Comparison of ENCODE assay signal across 29 mouse cellular contexts in the genomic region with DNA sequence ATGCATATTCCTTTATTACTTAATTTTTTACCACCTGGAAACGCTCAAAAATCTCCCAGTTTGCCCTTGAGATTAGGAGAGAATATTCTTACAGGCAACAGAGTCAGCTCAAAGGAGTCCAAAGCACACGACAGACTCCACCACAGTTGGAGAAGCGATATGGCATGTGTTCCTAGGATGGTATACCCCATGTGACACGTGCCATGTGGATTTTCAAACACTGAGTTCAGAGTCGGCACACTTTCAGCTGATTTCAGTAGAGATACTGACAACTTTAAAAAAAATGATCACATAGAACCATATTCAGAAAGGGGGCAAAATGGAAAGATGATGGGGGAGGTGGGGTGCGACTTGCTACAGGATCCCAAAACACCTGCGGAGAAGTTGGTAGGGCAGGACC. TPM values are rescaled to one million over a fixed set of nuclear protein-coding genes. Genes with fewer than 3 reads are reported as not detected.
DNase-seq lines count a peak whose midpoint lies in the region; ATAC-seq lines count a peak whose summit lies in the region.
"Had no signal": no experiment of that assay in that cellular context is flagged by ENCODE, and none has a peak within 500 bp of the region (broad histone marks: within the 10 kb centered on the region; RNA-seq: fewer than 3 reads in every experiment).

No protein-coding gene starts in this region.

- peaks cover 90% of the 10 kb centered on the region for H3K4me1 ChIP-seq in erythroblast, embryonic 14.5 days (ENCODE audit: control insufficient read depth)
- peaks cover 99% of the 10 kb centered on the region for H3K4me1 ChIP-seq in megakaryocyte, embryonic 14.5 days
- peaks cover 66% of the 10 kb centered on the region for H3K4me1 ChIP-seq in liver, embryonic 16.5 days (ENCODE audit: control insufficient read depth, low read depth, low read length)

- peak overlapping the region; percentile 67 for H3K4me2 ChIP-seq in liver, embryonic 16.5 days (ENCODE audit: low read depth, low read length)
- H3K4me2 ChIP-seq: embryonic facial prominence, embryonic 15.5 days; hindbrain, embryonic 12.5 days; intestine, embryonic 15.5 days; midbrain, embryonic 15.5 days; neural tube, embryonic 12.5 days had no signal

- 53% methylated on average over 7 of the region's 7 CpGs for WGBS in liver, embryonic 16.5 days (ENCODE audit: insufficient replicate concordance)

- no peak for ATAC-seq in erythroblast, adult 5-6 weeks (replicated peaks; ENCODE audit: low FRiP score, poor library complexity, severe bottlenecking)
- ATAC-seq in megakaryocyte, adult 5-6 weeks (ENCODE audit: poor library complexity, severe bottlenecking) = no peak
- ATAC-seq in liver, embryonic 16.5 days (ENCODE audit: low read depth) = no peak
- ATAC-seq: forebrain, embryonic 14.5 days; hindbrain, postnatal 0 days; intestine, embryonic 15.5 days; midbrain, embryonic 15.5 days had no signal

- H3K9ac ChIP-seq in liver, embryonic 16.5 days (ENCODE audit: low read depth, low read length) = peak overlapping the region; percentile 55
- H3K9ac ChIP-seq: embryonic facial prominence, embryonic 15.5 days; hindbrain, embryonic 12.5 days; intestine, embryonic 15.5 days; midbrain, embryonic 15.5 days; neural tube, embryonic 12.5 days had no signal

- H3K27ac ChIP-seq in liver, embryonic 16.5 days (ENCODE audit: low read length) = peak overlapping the region; percentile 84
- H3K27ac ChIP-seq: embryonic facial prominence, embryonic 10.5 days; embryonic facial prominence, embryonic 15.5 days; intestine, embryonic 15.5 days; midbrain, embryonic 15.5 days; neural tube, embryonic 12.5 days had no signal

- H3K4me3 ChIP-seq in erythroblast, embryonic 14.5 days (replicated peaks) = peak overlapping the region; percentile 69
- H3K4me3 ChIP-seq in megakaryocyte, embryonic 14.5 days (replicated peaks) = peak overlapping the region; percentile 84
- peak overlapping the region; percentile 51 for H3K4me3 ChIP-seq in liver, embryonic 16.5 days (ENCODE audit: low read depth, low read length)
- H3K4me3 ChIP-seq: embryonic facial prominence, embryonic 10.5 days; embryonic facial prominence, embryonic 15.5 days; hindbrain, embryonic 12.5 days; intestine, embryonic 15.5 days; midbrain, embryonic 15.5 days; neural tube, embryonic 12.5 days had no signal

- no peaks in the 10 kb centered on the region for H3K27me3 ChIP-seq in erythroblast, embryonic 14.5 days (ENCODE audit: control insufficient read depth)
- no peaks in the 10 kb centered on the region for H3K27me3 ChIP-seq in megakaryocyte, embryonic 14.5 days (replicated peaks)
- no peaks in the 10 kb centered on the region for H3K27me3 ChIP-seq in liver, embryonic 16.5 days (ENCODE audit: control insufficient read depth, insufficient read depth, low read depth, low read length)
- H3K27me3 ChIP-seq: embryonic facial prominence, embryonic 15.5 days; hindbrain, embryonic 12.5 days; intestine, embryonic 15.5 days; midbrain, embryonic 15.5 days; neural tube, embryonic 12.5 days had no signal

- H3K36me3 ChIP-seq in erythroblast, embryonic 14.5 days (ENCODE audit: control insufficient read depth) = no peaks in the 10 kb centered on the region; the same call in 1 of the 2 replicates
- H3K36me3 ChIP-seq in megakaryocyte, embryonic 14.5 days (replicated peaks; ENCODE audit: low read length) = peaks cover 71% of the 10 kb centered on the region
- no peaks in the 10 kb centered on the region for H3K36me3 ChIP-seq in liver, embryonic 16.5 days (ENCODE audit: control insufficient read depth, insufficient read depth)
- H3K36me3 ChIP-seq: embryonic facial prominence, embryonic 10.5 days; embryonic facial prominence, embryonic 15.5 days; hindbrain, embryonic 12.5 days; intestine, embryonic 15.5 days; midbrain, embryonic 15.5 days; neural tube, embryonic 12.5 days had no signal

- DNase-seq in neural tube, embryonic 10.5 days (ENCODE audit: extremely low spot score, low spot score) = no peak
- no peak for DNase-seq in MN1 (ENCODE audit: low spot score)
- no peak for DNase-seq in retina, postnatal 1 day
- DNase-seq: adrenal gland, postnatal 25 days; cerebellum, adult 2 months; cerebellum, postnatal 14 days; gastrocnemius, adult 2 months; gastrocnemius, postnatal 36 days; heart, adult 18-20 months; heart, postnatal 36 days; kidney, adult 2 months; kidney, postnatal 36 days; layer of hippocampus, postnatal 36 days; lung, postnatal 36 days; right cerebral cortex, postnatal 25 days; thymus, postnatal 14 days had no signal

- H3K9me3 ChIP-seq in erythroblast, embryonic 14.5 days (ENCODE audit: control insufficient read depth, low read length) = no peaks in the 10 kb centered on the region
- H3K9me3 ChIP-seq in megakaryocyte, embryonic 14.5 days = no peaks in the 10 kb centered on the region
- no peaks in the 10 kb centered on the region for H3K9me3 ChIP-seq in liver, embryonic 16.5 days (replicated peaks; ENCODE audit: control insufficient read depth, low read length)
- H3K9me3 ChIP-seq: embryonic facial prominence, embryonic 10.5 days; embryonic facial prominence, embryonic 15.5 days; hindbrain, embryonic 12.5 days; intestine, embryonic 15.5 days; midbrain, embryonic 15.5 days; neural tube, embryonic 12.5 days had no signal

RNA-seq across cellular contexts. Expression of gene Plxnc1, which starts 26.0 kb away (rescaled TPM):
- polyA plus RNA-seq in erythroblast, embryonic 14.5 days (2012) = 0.05 and 0.08 TPM in 2 replicates
- total RNA-seq in erythroblast, adult 5-6 weeks (2015; ENCODE audit: low replicate concordance) = 16.9 and 19.0 TPM in 2 replicates
- total RNA-seq in erythroblast, adult 5-6 weeks (2017; ENCODE audit: low replicate concordance) = 18.7 and 40.6 TPM in 2 replicates
- 3.7 and 6.1 TPM in 2 replicates for polyA plus RNA-seq in megakaryocyte, embryonic 14.5 days (2012; ENCODE audit: insufficient read depth, low replicate concordance)
- total RNA-seq in megakaryocyte, adult 5-6 weeks (2015) = 38.6 and 47.9 TPM in 2 replicates
- total RNA-seq in megakaryocyte, adult 5-6 weeks (2017) = 29.9 and 33.5 TPM in 2 replicates
- 1.5 TPM in 2 replicates for polyA plus RNA-seq in liver, embryonic 16.5 days (2015; fragmentation: Nextera tagmentation; extraction: Ambion mirVana)
